Mouse (Mus musculus) liver, embryonic 14.5 days (tissue): ENCODE data around the gene Nav2. TPM values are rescaled to one million over a fixed set of nuclear protein-coding genes. Genes with fewer than 3 reads are reported as not detected.

Experiments
- ATAC-seq: fragments of 200-750 bp; cut with Nextera tagmentation; 2 replicates; pipeline ENCODE4 v1.8.0; 2017; ENCODE audit warnings: moderate number of reproducible peaks, mild to moderate bottlenecking, moderate library complexity; ENCODE audit not compliant: insufficient read depth
- DNase-seq, 3 experiments: peaks; one replicate each; pipeline ENCODE4 v3.0.0-alpha.2; 2012 to 2013; ENCODE audit warnings: low read depth in 3 of 3, low spot score in 3 of 3
- H3K27ac ChIP-seq: fragments of 300-500 bp; sonication (generic); 2 replicates; pipeline ENCODE4 v1.5.1; 2014; ENCODE audit warnings: moderate library complexity, mild to moderate bottlenecking, control low read depth, inconsistent platforms
- H3K27me3 ChIP-seq: fragments of 300-500 bp; sonication (generic); 2 replicates; pipeline ENCODE4 v1.6.1; 2014; ENCODE audit warnings: mild to moderate bottlenecking, low read length, moderate library complexity; ENCODE audit not compliant: control insufficient read depth, insufficient read depth
- H3K36me3 ChIP-seq: fragments of 300-500 bp; sonication (generic); replicated peaks from 2 replicates; pipeline ENCODE4 v1.6.1; 2014; ENCODE audit warnings: low read depth; ENCODE audit not compliant: control insufficient read depth, insufficient read depth
- H3K4me1 ChIP-seq, 2 experiments: fragments of 200-500 bp in 1 of 2; fragments of 300-500 bp in 1 of 2; sonication (generic) in 1 of 2; replicated peaks; 2 replicates each; pipeline ENCODE4 v1.6.1; 2012 to 2014; ENCODE audit warnings: antibody characterized with exemption in 1 of 2, inconsistent platforms in 1 of 2, low read length in 1 of 2; ENCODE audit not compliant: control insufficient read depth in 2 of 2, insufficient read depth in 2 of 2
- H3K4me2 ChIP-seq: fragments of 300-500 bp; sonication (generic); 2 replicates; pipeline ENCODE4 v1.6.1; 2014; ENCODE audit warnings: low read depth, mild to moderate bottlenecking, control low read depth, moderate library complexity
- H3K4me3 ChIP-seq, 2 experiments: fragments of 200-500 bp in 1 of 2; fragments of 300-500 bp in 1 of 2; sonication (generic) in 1 of 2; 2 replicates each; pipeline ENCODE4 v1.5.1; 2012 to 2014; ENCODE audit warnings: low read depth in 2 of 2, low read length in 2 of 2, mild to moderate bottlenecking in 2 of 2, control low read depth in 1 of 2, inconsistent platforms in 1 of 2, moderate library complexity in 1 of 2; ENCODE audit not compliant: insufficient read depth in 1 of 2
- H3K9ac ChIP-seq: fragments of 300-500 bp; sonication (generic); replicated peaks from 2 replicates; pipeline ENCODE4 v1.6.1; 2014; ENCODE audit warnings: mild to moderate bottlenecking, control low read depth, moderate library complexity
- H3K9me3 ChIP-seq: fragments of 300-500 bp; sonication (generic); 2 replicates; pipeline ENCODE4 v1.6.1; 2016; ENCODE audit warnings: low read length, mixed read lengths; ENCODE audit not compliant: control insufficient read depth
- CTCF ChIP-seq: IDR thresholded peaks from 2 replicates; pipeline ENCODE4 v1.5.1; 2016; ENCODE audit warnings: antibody characterized with exemption, low read depth, control low read depth
- EP300 ChIP-seq: IDR thresholded peaks from 2 replicates; pipeline ENCODE4 v1.6.1; 2016; ENCODE audit warnings: antibody characterized with exemption, low read depth
- WGBS: fragments of 180-500 bp; shearing (Covaris S2); extraction: QIAGEN DNeasy Blood & Tissue Kit; methylation state at CpG from one replicate; pipeline ENCODE4 v1.1.7; 2014; ENCODE audit not compliant: insufficient replicate concordance; 5-methylcytosine and 5-hydroxymethylcytosine counted together
- polyA plus RNA-seq, 2 experiments: library from polyadenylated mRNA; depleted of rRNA in 1 of 2; stranded (reverse) in 1 of 2; unstranded in 1 of 2; fragments of >200 nt; fragmentation: Nextera tagmentation in 1 of 2; extraction: Ambion mirVana in 1 of 2; gene quantifications; 2 replicates each; pipeline versions ENCODE4 v1.2.1 to v1.2.3; 2012 to 2014

Nav2 gene
- polyA plus RNA-seq, 2 experiments = 1.5 to 1.6 TPM

DNA sequence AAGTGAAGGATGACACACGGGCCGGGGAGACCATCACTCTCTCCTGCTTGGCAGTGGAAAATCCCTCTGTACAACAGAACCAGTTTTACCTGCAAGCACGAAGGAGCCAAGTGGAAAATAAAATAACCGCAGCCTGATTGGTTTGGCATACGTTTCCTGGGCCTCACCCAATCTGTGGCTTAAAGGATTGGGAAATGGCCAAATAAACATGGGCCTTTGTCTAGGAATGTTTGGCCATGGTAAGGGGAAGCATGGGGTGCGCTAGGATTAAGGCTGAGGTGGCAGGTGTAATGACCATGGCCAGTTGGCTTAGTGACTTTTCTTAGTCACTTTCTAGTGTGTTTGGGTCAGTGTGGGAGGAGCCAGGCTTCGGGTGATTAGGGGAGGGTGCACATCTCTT is 424.1 kb downstream of the Nav2 start:
- no peak for TF ChIP-seq EP300
- DNase-seq (no peak), ATAC-seq (no peak)
- Histone ChIP-seq H3K4me2 (no peak overlapping the region), H3K36me3 (no peaks in the 10 kb centered on the region), H3K9me3 (no peaks in the 10 kb centered on the region), H3K4me1 (peaks cover 1 to 7% of the 10 kb centered on the region in 2 experiments), H3K27ac (no peak overlapping the region), H3K9ac (no peak overlapping the region), H3K27me3 (no peaks in the 10 kb centered on the region), H3K4me3 (no peak overlapping the region)
- WGBS = 56% methylated on average over 7 of the region's 7 CpGs

DNA sequence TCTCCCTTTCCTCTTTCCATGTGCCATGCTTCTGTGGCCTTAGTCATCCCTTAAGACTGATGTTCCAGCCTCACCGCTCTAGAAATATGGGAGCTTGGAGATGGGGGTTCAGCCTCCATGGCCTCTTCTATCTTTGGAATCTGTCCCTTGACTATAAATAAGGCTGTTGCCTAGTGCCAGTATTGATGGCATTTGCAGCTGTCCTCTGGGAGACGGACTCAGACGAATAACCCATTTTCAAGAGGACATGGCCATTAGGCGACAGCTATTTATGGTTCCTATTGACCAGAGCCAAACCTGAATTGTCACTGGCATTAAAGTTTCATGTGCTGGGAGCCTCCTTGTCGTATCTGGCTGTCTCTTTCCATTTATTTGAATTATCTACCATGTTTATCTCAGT is 425.6 kb downstream of the Nav2 start:
- ATAC-seq = no peak
- 72% methylated on average over 5 of the region's 5 CpGs for WGBS
- H3K36me3 ChIP-seq = no peaks in the 10 kb centered on the region
- no peak overlapping the region for H3K27ac ChIP-seq
- no peaks in the 10 kb centered on the region for H3K27me3 ChIP-seq
- H3K4me3 ChIP-seq = no peak overlapping the region
- H3K4me1 ChIP-seq = peaks cover 0 to 4% of the 10 kb centered on the region in 2 experiments; a peak in 2 of 4 replicates
- H3K9ac ChIP-seq = no peak overlapping the region
- DNase-seq = no peak
- no peak overlapping the region for H3K4me2 ChIP-seq
- TF ChIP-seq CTCF (no peak), EP300 (no peak)
- H3K9me3 ChIP-seq = no peaks in the 10 kb centered on the region

DNA sequence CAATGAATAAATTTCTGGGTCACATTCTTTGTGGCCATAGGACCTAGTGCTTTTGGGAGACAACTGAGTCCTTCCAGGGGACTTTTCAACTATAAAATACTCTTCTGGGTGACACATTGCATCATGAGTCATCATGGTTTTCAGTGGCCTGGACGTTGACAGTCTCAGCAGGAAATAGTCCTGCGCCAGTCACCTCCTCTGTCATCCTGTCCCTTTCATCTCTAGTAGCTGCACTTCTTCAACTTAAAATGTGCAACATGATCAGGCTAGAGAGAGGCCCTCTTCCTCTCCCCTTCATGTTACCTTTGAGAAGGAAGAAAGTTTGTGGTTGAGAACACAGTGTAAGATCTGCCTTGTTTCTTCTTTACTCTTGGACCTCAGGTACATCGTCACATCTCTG is 426.5 kb downstream of the Nav2 start:
- H3K9ac ChIP-seq = no peak overlapping the region
- 31% methylated on average over 3 of the region's 3 CpGs for WGBS
- no peak overlapping the region for H3K27ac ChIP-seq
- peaks cover 0 to 4% of the 10 kb centered on the region in 2 experiments; a peak in 2 of 4 replicates for H3K4me1 ChIP-seq
- DNase-seq = no peak
- TF ChIP-seq EP300 (no peak), CTCF (no peak)
- no peaks in the 10 kb centered on the region for H3K9me3 ChIP-seq
- no peak overlapping the region for H3K4me2 ChIP-seq
- no peaks in the 10 kb centered on the region for H3K27me3 ChIP-seq
- H3K36me3 ChIP-seq = no peaks in the 10 kb centered on the region
- ATAC-seq = no peak
- H3K4me3 ChIP-seq = no peak overlapping the region

GRCm38 (mm10) chr7:49336725-49337124 is 428.2 kb downstream of the Nav2 start:
- no peak overlapping the region for H3K4me3 ChIP-seq
- H3K27me3 ChIP-seq = no peaks in the 10 kb centered on the region
- ATAC-seq = no peak
- H3K36me3 ChIP-seq = no peaks in the 10 kb centered on the region
- H3K4me2 ChIP-seq = no peak overlapping the region
- no peaks in the 10 kb centered on the region for H3K9me3 ChIP-seq
- no peaks in the 10 kb centered on the region; a peak in 1 of 4 replicates for H3K4me1 ChIP-seq
- no peak for DNase-seq
- 73% methylated on average over 8 of the region's 8 CpGs for WGBS
- TF ChIP-seq CTCF (no peak), EP300 (no peak)
- no peak overlapping the region for H3K27ac ChIP-seq
- H3K9ac ChIP-seq = no peak overlapping the region

- H3K9me3 ChIP-seq = no peaks in the 10 kb centered on the region
- H3K27ac ChIP-seq = no peak overlapping the region
- H3K4me3 ChIP-seq = no peak overlapping the region
- TF ChIP-seq EP300 = no peak
- TF ChIP-seq CTCF = no peak
- H3K36me3 ChIP-seq = no peaks in the 10 kb centered on the region
- no peak for DNase-seq
- no peak overlapping the region for H3K9ac ChIP-seq
- 0 out of 4 replicates have a peak, but pooled peaks cover 0 to 2% of the 10 kb centered on the region in 2 experiments for H3K4me1 ChIP-seq
- ATAC-seq = no peak
- 37% methylated on average over 2 of the region's 2 CpGs for WGBS
- H3K4me2 ChIP-seq = no peak overlapping the region
- no peaks in the 10 kb centered on the region for H3K27me3 ChIP-seq
These were observed 429.2 kb downstream of the Nav2 start for GRCm38 (mm10) chr7:49337710-49338109.
